Mouse (Mus musculus) spleen, postnatal 36 days (tissue): ENCODE data around the gene Nfkbid.

Source experiments
- DNase-seq, 2 experiments: peaks; one replicate each; pipeline ENCODE4 v3.0.0; 2022; ENCODE audit warnings: low spot score in 2 of 2, mixed read lengths in 1 of 2

Gene Nfkbid

DNA sequence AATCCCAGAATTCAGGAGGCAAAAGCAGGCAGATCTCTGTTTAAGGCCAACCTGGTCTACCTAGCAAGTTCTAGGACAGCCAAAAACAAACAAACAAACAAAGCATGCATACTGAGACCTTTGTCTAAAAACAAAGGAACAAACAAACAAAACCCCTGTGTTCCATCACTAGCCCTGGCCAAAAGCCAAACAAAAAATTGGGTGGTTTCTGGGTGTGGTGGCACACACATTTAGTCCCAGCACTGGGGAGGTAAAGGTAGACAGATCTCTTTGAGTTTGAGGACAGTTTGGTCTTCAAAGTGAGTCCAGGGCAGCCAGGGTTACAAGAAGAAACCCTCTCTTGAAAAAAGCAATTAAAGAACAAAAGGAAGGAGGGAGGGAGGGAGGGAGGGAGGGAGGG, 7.8 kb downstream of the Nfkbid start:
- DNase-seq = no peak

GRCm38 (mm10) chr7:30430191-30430590, 8.7 kb downstream of the Nfkbid start:
- no peak for DNase-seq

GRCm38 (mm10) chr7:30431793-30432192, 10.3 kb downstream of the Nfkbid start:
- peak; percentile 69 to 76 for DNase-seq

- DNase-seq = no peak
These were observed 12.7 kb downstream of the Nfkbid start for GRCm38 (mm10) chr7:30434238-30434637.

DNA sequence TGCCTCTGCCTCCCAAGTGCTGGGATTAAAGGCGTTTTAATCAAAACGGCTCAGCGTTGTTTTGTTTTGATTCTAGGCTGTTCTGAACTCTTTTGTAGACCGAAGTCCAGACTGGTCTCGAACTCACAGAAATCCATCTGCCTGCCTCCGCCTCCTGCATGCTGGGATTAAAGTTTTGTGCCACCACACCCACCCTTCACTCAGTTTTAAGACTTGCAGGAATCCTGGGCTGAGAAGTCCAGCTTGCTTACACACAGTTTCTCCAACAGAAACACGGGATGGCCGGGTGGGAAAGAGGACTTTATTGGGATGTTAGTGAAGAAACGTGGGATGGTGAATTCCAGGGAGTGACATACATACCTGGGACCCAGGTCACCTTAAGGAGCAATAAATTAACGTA, 13.2 kb downstream of the Nfkbid start:
- no peak for DNase-seq

- DNase-seq = no peak
These were observed 13.6 kb downstream of the Nfkbid start for GRCm38 (mm10) chr7:30435156-30435555.

DNA sequence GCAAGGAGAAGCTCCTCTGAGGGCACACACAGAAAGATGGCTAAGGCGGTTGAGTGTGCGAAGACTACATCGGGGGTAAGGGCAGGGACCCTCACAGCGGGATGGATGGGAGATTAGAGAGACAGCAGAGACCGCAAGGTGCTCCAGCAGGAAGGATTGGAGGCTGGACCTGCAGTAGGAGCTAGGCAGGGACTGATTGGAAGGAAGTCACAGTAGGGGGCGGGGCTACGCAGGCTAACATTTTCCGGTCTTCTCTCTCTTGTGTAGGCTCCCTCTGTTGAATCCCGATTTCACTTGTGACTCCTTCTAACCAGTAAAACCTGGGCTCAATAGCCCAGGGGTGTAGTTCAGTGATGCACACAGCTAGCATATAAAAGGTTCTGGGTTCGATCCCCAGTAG, 15.3 kb downstream of the Nfkbid start:
- no peak for DNase-seq

- no peak for DNase-seq
These were observed 18.2 kb downstream of the Nfkbid start for GRCm38 (mm10) chr7:30439734-30440133.

DNA sequence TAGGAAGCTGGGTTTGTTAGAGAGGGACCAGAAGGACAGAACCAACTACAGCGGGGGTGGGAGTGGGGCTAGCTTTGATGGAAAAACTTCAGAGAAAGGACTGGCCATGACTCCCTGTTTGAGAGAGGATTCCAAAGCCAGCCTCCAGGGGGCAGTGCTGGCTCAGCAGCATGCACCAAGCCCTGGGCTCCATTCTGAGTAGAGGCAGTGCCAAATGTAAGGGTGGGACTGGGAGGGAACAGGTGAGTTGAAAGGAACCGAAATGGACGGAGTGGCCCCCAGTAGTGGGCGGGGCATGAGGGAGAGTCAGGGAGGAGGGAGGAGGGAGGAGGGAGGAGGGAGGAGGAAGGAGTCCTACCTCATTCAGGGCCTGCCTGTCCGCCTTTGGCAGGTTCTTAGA, 19.2 kb downstream of the Nfkbid start:
- no peak for DNase-seq

- DNase-seq = no peak
These were observed 22.2 kb downstream of the Nfkbid start for GRCm38 (mm10) chr7:30443696-30444095.

DNA sequence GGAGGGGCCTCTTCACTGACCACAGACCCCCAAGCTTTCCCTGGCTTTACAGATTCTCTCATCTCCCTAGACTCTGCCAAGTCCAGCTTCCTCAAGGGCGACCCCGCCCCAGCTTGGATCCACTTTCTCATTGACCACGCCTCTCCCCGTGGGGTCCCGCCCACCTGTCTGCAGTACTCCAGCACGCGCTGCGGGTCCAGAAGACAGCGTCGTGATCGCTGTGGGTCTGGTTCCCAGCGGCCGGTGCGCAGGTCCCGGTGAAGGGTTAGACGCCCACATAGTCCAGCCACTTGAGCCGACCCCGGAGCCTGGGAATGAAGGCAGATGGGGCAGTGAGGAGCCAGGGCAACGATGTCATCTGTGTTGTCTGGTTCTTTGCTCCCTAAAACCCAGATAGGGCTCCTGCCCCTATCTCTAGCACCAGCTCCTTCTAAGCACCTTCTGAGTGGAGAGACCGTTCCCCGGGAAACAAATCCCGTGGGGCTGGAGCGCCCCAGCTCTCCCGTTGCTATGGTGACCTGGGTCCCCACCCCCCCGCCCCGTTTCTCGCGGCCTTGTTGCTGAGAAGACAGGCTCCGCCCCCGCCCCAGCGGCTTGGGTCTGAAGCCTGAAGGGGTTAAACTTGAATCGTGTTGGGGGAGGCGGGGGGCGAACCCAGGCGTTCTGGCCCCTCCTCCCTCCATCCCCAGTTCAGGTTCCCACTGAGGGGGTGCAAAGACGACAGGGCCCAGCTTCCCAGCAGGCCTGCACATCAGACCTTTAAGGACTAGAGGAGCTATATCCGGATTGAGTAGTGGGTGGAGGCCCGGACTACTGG, 22.8 kb downstream of the Nfkbid start:
- DNase-seq = no peak

- peak in 1 of 2 experiments; percentile 22 for DNase-seq
These were observed 23.6 kb downstream of the Nfkbid start, which contains the start of gene Aplp1 for GRCm38 (mm10) chr7:30444971-30445751. Gene Aplp1, minus strand, starts transcription at chr7:30445535.

- no peak for DNase-seq
These were observed 28.7 kb downstream of the Nfkbid start for GRCm38 (mm10) chr7:30450241-30450640.

GRCm38 (mm10) chr7:30453327-30453726, 31.8 kb downstream of the Nfkbid start:
- DNase-seq = no peak

- peak; percentile 49 to 50 for DNase-seq
These were observed 32.2 kb downstream of the Nfkbid start for GRCm38 (mm10) chr7:30453766-30454165.

DNA sequence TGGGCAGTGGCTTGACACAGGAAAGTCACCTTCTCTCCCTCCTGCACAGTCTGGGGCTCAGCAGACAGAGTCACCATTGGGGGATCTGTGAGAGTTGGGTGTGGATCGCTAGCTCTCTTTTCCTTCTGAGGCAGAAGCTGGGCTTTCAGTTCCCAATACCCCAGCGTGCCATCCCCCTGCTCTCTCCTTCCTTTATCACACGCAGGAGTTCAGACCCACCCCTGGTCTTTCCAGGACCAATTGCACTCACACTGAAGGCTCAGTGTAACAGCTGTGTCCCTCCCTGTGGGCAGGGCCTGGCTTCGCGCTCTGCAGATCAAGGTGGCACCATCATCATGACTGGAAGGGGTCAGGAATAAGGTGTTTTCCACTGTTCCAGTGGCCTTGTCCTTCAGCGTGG, 32.7 kb downstream of the Nfkbid start:
- DNase-seq = no peak

- no peak for DNase-seq
These were observed 35.0 kb downstream of the Nfkbid start for GRCm38 (mm10) chr7:30456487-30456886.

- no peak for DNase-seq
These were observed 35.5 kb downstream of the Nfkbid start for GRCm38 (mm10) chr7:30456911-30457628.

GRCm38 (mm10) chr7:30457629-30458330, 36.2 kb downstream of the Nfkbid start, which contains the start of the genes Kirrel2 and Nphs1:
Gene Kirrel2, minus strand, starts transcription at chr7:30457690.
Gene Nphs1, plus strand, starts transcription at chr7:30458315.
- no peak for DNase-seq

DNA sequence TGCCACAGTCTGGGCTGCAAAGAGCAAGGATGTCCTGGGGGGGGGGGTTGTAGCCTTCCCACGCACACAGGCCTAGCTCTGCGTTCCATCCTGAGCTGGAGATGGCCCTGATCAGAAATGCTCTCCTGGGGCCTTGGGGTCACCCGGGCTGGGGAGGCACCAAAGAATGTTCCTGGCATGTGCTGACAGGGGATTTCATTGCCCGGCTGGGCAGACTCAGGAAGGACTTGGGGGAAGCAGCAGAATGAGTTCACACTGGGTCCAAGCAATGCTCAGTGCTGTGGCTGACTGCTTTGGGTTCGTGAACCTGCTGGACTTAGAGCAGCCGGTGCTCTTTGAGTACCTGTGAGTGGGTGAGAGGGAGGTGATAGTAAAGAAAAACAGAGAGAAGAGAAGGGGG, 38.0 kb downstream of the Nfkbid start:
- no peak for DNase-seq

GRCm38 (mm10) chr7:30463568-30463967, 42.0 kb downstream of the Nfkbid start:
- no peak for DNase-seq
